Mouse (Mus musculus) R1 (cell line): ENCODE measurements around the gene Ugt1a10.
A peak's percentile ranks its signal among the peaks of the same experiment; 100 is the strongest.
"Not testable (repeated sequence)": the region's sequence is repeated elsewhere in the genome, so short reads cannot be mapped to it uniquely, and the experiment has no call there.

ENCODE experiments used
- DNase-seq: peaks from one replicate; pipeline ENCODE4 v3.0.0-alpha.2; 2018; ENCODE audit warnings: low read depth, low spot score

Gene Ugt1a10

GRCm38 (mm10) chr1:88055088-88055487 lies at the start of gene Ugt1a10:
Gene Ugt1a10, plus strand, starts transcription at chr1:88055388.
- no peak for DNase-seq

- no peak for DNase-seq
Measured at GRCm38 (mm10) chr1:88007692-88008210, 47.4 kb upstream of the Ugt1a10 start.

- DNase-seq: peak; percentile 80
Measured at GRCm38 (mm10) chr1:88008211-88008697, 46.9 kb upstream of the Ugt1a10 start, which contains the start of gene Usp40. Gene Usp40, minus strand, starts transcription at chr1:88008551.

- no peak for DNase-seq
Measured at GRCm38 (mm10) chr1:88008735-88009134, 46.5 kb upstream of the Ugt1a10 start.

GRCm38 (mm10) chr1:88009521-88009920 lies 45.7 kb upstream of the Ugt1a10 start:
- DNase-seq: no peak

- DNase-seq: no peak
Measured at GRCm38 (mm10) chr1:88013726-88014125, 41.5 kb upstream of the Ugt1a10 start.

GRCm38 (mm10) chr1:88014194-88014593 lies 41.0 kb upstream of the Ugt1a10 start:
- DNase-seq: no peak

GRCm38 (mm10) chr1:88014671-88015070 lies 40.5 kb upstream of the Ugt1a10 start:
- DNase-seq: no peak

GRCm38 (mm10) chr1:88015371-88015770 lies 39.8 kb upstream of the Ugt1a10 start:
- no peak for DNase-seq

- not testable (repeated sequence) for DNase-seq
Measured at GRCm38 (mm10) chr1:88025244-88025643, 29.9 kb upstream of the Ugt1a10 start.

GRCm38 (mm10) chr1:88043044-88043443 lies 12.1 kb upstream of the Ugt1a10 start:
- not testable (repeated sequence) for DNase-seq

GRCm38 (mm10) chr1:88044832-88045437 lies 10.3 kb upstream of the Ugt1a10 start:
- not testable (repeated sequence) for DNase-seq

GRCm38 (mm10) chr1:88047408-88047807 lies 7.8 kb upstream of the Ugt1a10 start:
- not testable (repeated sequence) for DNase-seq

- not testable (repeated sequence) for DNase-seq
Measured at GRCm38 (mm10) chr1:88066472-88067102, 11.4 kb downstream of the Ugt1a10 start.

- DNase-seq: no peak
Measured at GRCm38 (mm10) chr1:88070495-88070894, 15.3 kb downstream of the Ugt1a10 start, which contains the start of gene Ugt1a9. Gene Ugt1a9, plus strand, starts transcription at chr1:88070800.

- no peak for DNase-seq
Measured at GRCm38 (mm10) chr1:88070902-88071301, 15.7 kb downstream of the Ugt1a10 start.

GRCm38 (mm10) chr1:88074471-88074870 lies 19.3 kb downstream of the Ugt1a10 start:
- DNase-seq: no peak

GRCm38 (mm10) chr1:88077128-88077527 lies 21.9 kb downstream of the Ugt1a10 start:
- no peak for DNase-seq

- DNase-seq: no peak
Measured at GRCm38 (mm10) chr1:88081670-88082069, 26.5 kb downstream of the Ugt1a10 start.

- DNase-seq: no peak
Measured at GRCm38 (mm10) chr1:88086125-88086524, 30.9 kb downstream of the Ugt1a10 start.

- DNase-seq: no peak
Measured at GRCm38 (mm10) chr1:88087513-88087912, 32.3 kb downstream of the Ugt1a10 start, which contains the start of gene Ugt1a8. Gene Ugt1a8, plus strand, starts transcription at chr1:88087813.

- DNase-seq: no peak
Measured at GRCm38 (mm10) chr1:88092341-88092740, 37.2 kb downstream of the Ugt1a10 start.

GRCm38 (mm10) chr1:88094270-88094676 lies 39.1 kb downstream of the Ugt1a10 start:
- peak; percentile 17 for DNase-seq
